Mouse (Mus musculus) frontal cortex, postnatal 10 days (tissue): ENCODE data around the gene Tmem151b.

Source experiments
- DNase-seq, 2 experiments: peaks; one replicate each; pipeline ENCODE4 v3.0.0; 2022; ENCODE audit warnings: low spot score in 2 of 2, mixed read lengths in 1 of 2

Gene Tmem151b

DNA sequence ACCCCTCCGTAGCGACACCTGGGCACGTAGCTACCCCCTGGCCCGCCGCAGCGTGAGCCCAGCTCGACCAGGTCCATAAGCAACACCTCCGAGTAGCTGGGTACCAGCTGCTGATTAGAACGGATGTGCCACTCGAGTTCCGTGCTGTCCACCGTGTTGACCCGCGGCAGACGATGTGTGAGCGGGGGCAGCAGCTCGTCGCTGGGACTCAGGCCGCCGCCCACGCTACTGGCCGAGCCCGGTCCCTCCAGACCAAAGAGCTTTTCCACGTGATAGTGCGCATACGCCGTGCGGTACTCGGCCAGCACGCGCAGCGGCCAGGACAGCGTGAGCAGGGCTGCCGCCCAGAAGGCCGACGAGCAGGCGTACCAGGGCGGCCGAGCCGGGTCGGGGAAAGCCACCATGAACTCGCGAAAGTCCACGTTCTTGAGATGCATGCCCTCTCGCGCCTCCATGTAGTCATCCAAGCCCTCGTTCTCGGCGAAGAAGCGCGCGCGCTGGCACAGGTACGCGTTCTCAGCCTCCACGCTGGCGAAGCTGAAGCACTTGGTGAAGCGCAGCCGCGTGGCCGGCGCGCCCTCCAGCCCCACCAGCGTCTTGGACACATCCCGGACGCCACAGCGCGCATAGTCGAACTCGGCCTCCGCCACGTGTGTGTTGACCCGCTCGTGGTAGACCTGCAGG lies 4.1 kb downstream of the Tmem151b start:
- no peak for DNase-seq

- DNase-seq, result no peak
Observed at GRCm38 (mm10) chr17:45544873-45545277, 4.6 kb downstream of the Tmem151b start.

GRCm38 (mm10) chr17:45544001-45544872 lies 5.2 kb downstream of the Tmem151b start:
- DNase-seq, result no peak

DNA sequence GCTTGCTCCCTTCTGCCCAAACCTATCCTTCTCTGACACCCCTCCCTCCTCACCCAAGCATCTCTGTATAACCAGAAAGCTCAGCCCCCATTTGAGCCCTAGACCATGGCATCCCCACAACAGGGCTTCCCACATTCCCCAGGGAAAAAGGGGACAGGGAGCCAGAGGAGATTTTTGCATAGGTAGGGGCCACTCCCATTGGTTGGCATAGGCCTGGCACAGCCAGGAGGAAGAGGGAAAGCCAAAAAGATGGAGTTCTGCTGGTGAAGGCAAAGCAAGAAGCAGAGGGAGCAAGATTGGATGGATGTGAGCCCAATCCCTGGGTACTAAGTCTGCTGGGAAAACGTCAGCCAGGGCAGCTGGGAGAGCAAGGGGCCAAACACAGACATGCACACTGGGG lies 6.4 kb downstream of the Tmem151b start:
- no peak for DNase-seq

- no peak for DNase-seq
Observed at GRCm38 (mm10) chr17:45542705-45543104, 6.8 kb downstream of the Tmem151b start.

DNA sequence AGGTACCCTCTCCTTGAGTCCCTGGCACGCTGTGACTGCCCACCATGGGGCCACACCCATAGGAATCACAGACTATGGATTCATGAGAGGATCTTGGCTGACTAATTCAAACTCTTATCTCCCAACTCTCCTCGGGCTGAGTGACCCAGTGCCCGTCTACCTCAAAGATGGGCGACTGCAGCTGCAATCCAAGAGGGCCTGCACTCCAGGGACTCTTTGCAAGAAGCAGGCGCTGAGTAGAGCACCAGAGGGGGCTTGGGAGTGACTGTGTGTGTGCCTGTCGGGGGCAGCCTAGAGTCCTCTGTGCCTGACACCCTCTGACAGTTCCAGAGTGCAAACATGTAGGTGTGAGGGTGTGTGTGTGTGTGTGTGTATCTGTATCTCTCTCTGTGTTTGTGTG lies 7.3 kb downstream of the Tmem151b start:
- no peak for DNase-seq

GRCm38 (mm10) chr17:45539664-45540063 lies 9.8 kb downstream of the Tmem151b start:
- DNase-seq, result no peak

DNA sequence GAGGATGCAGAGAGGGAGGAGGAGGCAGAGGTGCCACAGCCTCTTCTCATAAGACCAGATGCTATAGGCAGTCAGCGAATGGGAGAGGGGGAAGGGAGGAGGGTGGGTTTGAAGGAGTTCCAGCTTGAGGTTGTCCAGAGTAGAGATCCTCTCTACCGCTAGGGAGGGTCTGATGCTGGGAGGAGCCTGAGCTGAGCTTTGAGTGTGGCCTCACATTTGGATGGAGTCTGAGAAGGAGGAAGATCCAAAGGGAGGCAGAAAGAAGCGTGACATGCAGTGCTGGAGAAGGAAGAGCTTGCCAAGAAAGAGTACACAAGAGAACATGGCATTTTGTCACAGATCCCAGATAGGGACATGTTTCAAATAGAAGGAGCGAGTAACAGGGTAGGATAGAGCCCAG lies 11.1 kb downstream of the Tmem151b start:
- DNase-seq, result no peak

DNA sequence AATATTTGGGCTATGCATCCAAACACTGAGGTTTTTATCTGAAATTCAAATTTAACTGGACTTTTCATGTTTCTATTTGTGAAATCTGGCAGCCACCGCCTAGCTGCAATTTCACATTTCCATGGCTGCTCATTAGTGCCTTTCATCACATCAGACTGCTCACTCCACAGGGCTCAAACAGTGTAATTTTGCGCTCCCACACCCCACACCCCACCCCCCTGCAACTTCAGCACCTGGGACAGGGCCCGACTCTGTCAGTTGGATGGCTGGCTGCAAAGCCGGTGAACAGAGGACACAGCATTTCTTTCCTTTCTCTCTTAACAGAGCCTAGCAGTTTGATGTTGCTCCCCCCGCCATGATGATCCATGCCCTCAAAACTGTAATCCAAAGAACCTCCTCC lies 13.2 kb downstream of the Tmem151b start:
- DNase-seq, result no peak

DNA sequence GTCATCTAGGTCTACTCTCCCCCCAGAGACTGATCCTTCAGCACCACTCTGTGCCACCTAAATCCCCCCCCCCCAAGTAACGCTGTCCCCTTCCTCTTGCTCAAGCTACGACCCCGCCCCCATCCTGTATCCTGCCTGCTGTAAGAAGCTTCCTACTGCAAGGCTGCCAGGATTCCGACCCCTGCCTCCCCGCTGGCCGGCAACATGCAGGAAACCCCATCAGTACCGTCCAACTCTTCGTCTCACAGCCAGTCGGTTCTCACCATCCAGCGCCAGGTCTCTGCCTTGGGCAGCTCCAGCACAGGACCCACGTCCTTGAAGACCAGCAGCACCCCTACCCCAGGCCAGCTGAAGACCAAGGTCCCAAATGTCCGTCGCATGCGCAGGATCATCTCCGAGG lies 16.6 kb downstream of the Tmem151b start:
- no peak for DNase-seq

- peak; percentile 40 to 69 for DNase-seq
Observed at GRCm38 (mm10) chr17:45530346-45530782, 19.1 kb downstream of the Tmem151b start.

GRCm38 (mm10) chr17:45526571-45526970 lies 22.9 kb downstream of the Tmem151b start:
- no peak for DNase-seq

GRCm38 (mm10) chr17:45524961-45525360 lies 24.5 kb downstream of the Tmem151b start:
- DNase-seq, result no peak

- no peak for DNase-seq
Observed at GRCm38 (mm10) chr17:45523263-45523662, 26.2 kb downstream of the Tmem151b start, which contains the start of gene Tcte1. Gene Tcte1 (plus strand): TSS chr17:45523434.

DNA sequence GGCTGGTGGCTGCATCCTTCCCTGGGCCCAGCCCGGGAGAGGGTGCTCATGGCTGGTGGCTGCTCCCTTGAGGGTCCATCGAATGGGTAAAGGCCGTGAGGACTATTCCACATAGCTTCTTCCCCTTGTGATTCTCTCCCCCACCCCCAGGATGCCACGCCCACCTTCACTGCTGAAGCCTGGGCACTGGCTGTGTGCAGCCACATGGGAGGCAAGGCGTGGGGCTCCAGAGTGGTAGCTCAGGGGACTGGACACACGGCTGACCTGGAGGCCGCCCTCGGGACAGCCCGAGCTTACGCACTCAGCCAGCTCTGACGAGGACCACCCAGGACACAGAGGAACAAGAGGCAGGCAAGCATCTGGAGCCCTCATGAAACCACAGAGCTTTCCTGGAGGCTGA lies 29.3 kb downstream of the Tmem151b start:
- DNase-seq, result no peak

DNA sequence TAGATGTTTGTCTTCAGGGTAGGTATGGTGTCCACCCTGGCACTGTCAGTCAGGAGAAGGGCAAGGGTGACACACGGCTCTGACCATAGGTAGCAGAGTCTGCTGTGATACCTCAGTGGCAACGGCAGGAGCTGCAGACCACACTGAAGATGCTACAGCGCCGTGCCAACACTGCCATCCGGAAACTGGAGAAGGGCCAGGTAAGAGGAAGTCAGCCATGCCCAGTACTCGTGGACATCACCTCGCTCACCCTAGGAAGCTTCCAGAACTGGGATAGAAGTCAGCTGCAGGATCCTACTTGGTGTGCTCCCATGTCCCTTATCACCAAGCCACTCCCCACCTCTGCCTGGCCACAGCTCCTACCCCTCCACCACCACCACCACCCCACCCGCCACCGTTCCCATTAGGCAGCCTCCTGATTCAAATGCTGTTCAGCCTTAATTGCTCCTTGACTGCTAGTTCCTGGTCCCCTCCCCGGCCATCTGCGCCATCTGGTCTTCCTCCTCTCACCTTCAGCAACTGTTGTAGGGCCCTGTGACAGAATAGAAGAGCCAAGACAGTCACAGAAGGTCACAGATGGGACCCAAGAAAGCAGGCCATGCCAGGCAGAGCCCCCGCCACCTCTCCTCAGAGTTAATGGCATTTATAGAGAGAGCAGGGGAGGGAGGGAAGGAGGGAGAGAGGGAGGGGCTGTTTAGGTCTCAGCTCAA lies 30.6 kb downstream of the Tmem151b start:
- DNase-seq, result no peak

- DNase-seq, result no peak
Observed at GRCm38 (mm10) chr17:45517549-45518215, 31.8 kb downstream of the Tmem151b start.

DNA sequence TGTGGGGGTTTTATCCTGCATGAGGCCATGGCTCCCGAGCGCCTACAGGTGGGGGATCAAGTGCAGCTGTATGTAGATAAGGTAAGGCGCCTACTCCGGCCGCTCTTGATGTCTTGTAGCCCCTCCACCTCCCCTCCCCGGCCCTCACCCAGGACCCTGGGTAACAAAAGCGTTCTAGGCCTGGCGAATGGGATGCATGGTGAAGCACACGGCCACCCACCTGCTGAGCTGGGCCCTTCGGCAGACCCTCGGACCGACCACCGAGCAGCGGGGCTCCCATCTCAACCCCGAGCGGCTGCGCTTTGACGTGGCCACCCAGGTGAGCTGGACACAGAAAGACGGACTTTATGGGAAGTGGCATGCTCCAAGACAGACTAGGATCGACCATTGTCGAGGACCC lies 32.3 kb downstream of the Tmem151b start:
- DNase-seq, result no peak

DNA sequence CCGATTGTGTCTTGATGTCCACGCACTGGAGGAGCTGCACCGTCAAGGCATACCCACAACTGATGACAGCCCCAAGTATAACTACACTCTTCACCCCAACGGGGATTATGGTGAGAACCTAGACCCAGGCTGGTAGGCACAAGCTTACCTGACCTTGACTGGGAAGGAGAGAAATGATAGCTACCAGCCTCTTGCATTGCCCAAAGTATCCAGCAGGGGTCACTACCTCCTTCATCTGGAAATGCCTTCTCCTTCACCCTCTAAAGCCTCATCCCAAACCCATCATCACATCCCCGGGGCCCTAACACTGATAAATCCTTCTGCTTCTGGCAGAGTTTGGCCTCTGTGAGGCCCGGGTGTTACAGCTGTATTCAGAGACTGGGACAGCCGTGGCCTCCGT lies 33.0 kb downstream of the Tmem151b start:
- DNase-seq, result peak in 1 of 2 experiments; percentile 69

GRCm38 (mm10) chr17:45515806-45516205 lies 33.7 kb downstream of the Tmem151b start:
- no peak for DNase-seq

DNA sequence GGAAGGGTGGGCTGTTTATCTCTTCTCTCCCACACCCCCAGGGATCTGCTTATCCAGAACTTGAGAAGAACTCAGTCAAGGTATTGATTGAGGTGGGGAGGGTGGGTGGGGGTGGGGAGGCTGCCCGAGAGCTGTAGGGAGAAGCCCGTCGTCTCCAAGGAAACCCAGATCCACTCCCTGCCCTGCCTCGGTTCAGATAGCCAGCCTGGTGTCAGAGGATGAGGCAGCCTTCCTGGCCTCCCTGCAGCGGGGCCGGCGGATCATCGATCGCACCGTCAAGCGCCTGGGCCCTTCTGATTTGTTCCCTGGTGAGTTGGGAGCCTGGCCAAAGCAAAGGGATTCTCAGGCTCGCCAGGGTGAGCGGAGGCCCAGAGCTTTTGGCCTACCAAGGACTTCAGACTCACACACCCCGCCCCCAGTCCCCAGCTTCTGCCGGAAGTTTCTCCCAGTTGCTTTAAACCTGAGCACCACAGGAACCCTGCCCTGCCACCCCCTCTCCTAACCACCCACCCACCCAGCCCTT lies 34.2 kb downstream of the Tmem151b start:
- DNase-seq, result no peak

DNA sequence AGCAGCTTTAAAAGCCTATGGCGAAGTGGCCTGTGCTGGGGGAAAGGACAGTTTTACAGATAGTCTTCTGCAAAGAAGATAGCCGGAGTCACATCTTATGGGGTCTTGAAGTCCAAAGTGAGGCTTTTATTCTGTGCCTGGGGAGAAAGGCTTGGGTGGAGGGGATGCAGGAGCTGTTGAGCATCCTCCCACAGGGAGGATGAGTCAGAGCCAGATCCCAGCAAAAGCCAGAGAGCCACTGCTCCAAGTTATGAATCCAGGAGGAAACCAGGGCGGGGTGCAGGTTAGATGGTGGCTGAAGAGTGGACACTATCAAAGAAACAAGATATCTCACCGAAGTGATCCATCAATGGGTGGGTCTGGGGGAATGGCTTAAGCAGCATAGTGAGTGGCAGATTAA lies 37.7 kb downstream of the Tmem151b start:
- DNase-seq, result no peak
